Comparison of ENCODE assay signal across 20 mouse cellular contexts in genomic region chr16:35624877-35625276, GRCm38 (mm10).
DNase-seq lines count a peak whose midpoint lies in the region; ATAC-seq lines count a peak whose summit lies in the region.
"Had no signal": no experiment of that assay in that cellular context is flagged by ENCODE, and none has a peak within 500 bp of the region (broad histone marks: within the 10 kb centered on the region; RNA-seq: fewer than 3 reads in every experiment).

No protein-coding gene starts in this region.

- H3K4me3 ChIP-seq in hindbrain, embryonic 12.5 days: no peak overlapping the region
- H3K4me3 ChIP-seq in hindbrain, embryonic 11.5 days (ENCODE audit: low read depth, low read length): no peak overlapping the region
- H3K4me3 ChIP-seq in forebrain, embryonic 16.5 days (replicated peaks; ENCODE audit: low read length): no peak overlapping the region
- no peak overlapping the region for H3K4me3 ChIP-seq in midbrain, embryonic 12.5 days
- H3K4me3 ChIP-seq in neural tube, embryonic 14.5 days (ENCODE audit: low read depth, low read length): no peak overlapping the region
- H3K4me3 ChIP-seq: embryonic facial prominence, embryonic 12.5 days; erythroblast, embryonic 14.5 days; megakaryocyte, embryonic 14.5 days had no signal

- intact Hi-C loops in heart, postnatal 25 days (cut with DNase I): loop anchor here (5.0 kb wide), 1 partner anchor 513 kb away; no protein-coding TSS in a partner anchor

- 51% methylated on average over 6 of the region's 6 CpGs for WGBS in hindbrain, embryonic 12.5 days
- 58% methylated on average over 6 of the region's 6 CpGs for WGBS in hindbrain, embryonic 11.5 days
- WGBS in forebrain, embryonic 16.5 days: 43% methylated on average over 6 of the region's 6 CpGs
- 49% methylated on average over 6 of the region's 6 CpGs for WGBS in midbrain, embryonic 12.5 days
- WGBS in neural tube, embryonic 14.5 days: 49% methylated on average over 6 of the region's 6 CpGs

- no peaks in the 10 kb centered on the region for H3K36me3 ChIP-seq in hindbrain, embryonic 12.5 days
- H3K36me3 ChIP-seq in hindbrain, embryonic 11.5 days (ENCODE audit: control insufficient read depth, insufficient read depth, low read length): no peaks in the 10 kb centered on the region
- no peaks in the 10 kb centered on the region for H3K36me3 ChIP-seq in forebrain, embryonic 16.5 days (ENCODE audit: control insufficient read depth, insufficient read depth)
- peaks cover 27% of the 10 kb centered on the region for H3K36me3 ChIP-seq in midbrain, embryonic 12.5 days
- no peaks in the 10 kb centered on the region for H3K36me3 ChIP-seq in neural tube, embryonic 14.5 days (ENCODE audit: control insufficient read depth, insufficient read depth, low read length)
- H3K36me3 ChIP-seq: embryonic facial prominence, embryonic 12.5 days; G1E had no signal

- no peak overlapping the region for H3K9ac ChIP-seq in hindbrain, embryonic 12.5 days
- H3K9ac ChIP-seq in hindbrain, embryonic 11.5 days (ENCODE audit: low read depth, low read length): no peak overlapping the region
- H3K9ac ChIP-seq in forebrain, embryonic 16.5 days (replicated peaks; ENCODE audit: low read depth, low read length): no peak overlapping the region
- no peak overlapping the region for H3K9ac ChIP-seq in midbrain, embryonic 12.5 days (replicated peaks)
- no peak overlapping the region for H3K9ac ChIP-seq in neural tube, embryonic 14.5 days (replicated peaks; ENCODE audit: low read depth, low read length)
- H3K9ac ChIP-seq: embryonic facial prominence, embryonic 12.5 days had no signal

- peaks cover 20% of the 10 kb centered on the region for H3K4me1 ChIP-seq in hindbrain, embryonic 12.5 days
- H3K4me1 ChIP-seq in hindbrain, embryonic 11.5 days (replicated peaks; ENCODE audit: control insufficient read depth, insufficient read depth, low read length): no peaks in the 10 kb centered on the region; the same call in 1 of the 2 replicates
- H3K4me1 ChIP-seq in forebrain, embryonic 16.5 days (replicated peaks; ENCODE audit: control insufficient read depth, insufficient read depth, low read length): peaks cover 20% of the 10 kb centered on the region
- H3K4me1 ChIP-seq in midbrain, embryonic 12.5 days: peaks cover 29% of the 10 kb centered on the region
- H3K4me1 ChIP-seq in neural tube, embryonic 14.5 days (ENCODE audit: control insufficient read depth, insufficient read depth, low read length): peaks cover 3% of the 10 kb centered on the region; the same call in 1 of the 2 replicates
- H3K4me1 ChIP-seq: megakaryocyte, embryonic 14.5 days had no signal

- 0 out of 2 replicates have a peak, but pooled peaks have one; percentile 13 for ATAC-seq in hindbrain, embryonic 12.5 days (ENCODE audit: low FRiP score)
- no peak for ATAC-seq in hindbrain, embryonic 11.5 days (ENCODE audit: low FRiP score)
- peak; percentile 23 for ATAC-seq in forebrain, embryonic 16.5 days
- no peak for ATAC-seq in midbrain, embryonic 12.5 days (ENCODE audit: low FRiP score, low read depth)
- peak; percentile 45; the same call in 1 of the 2 replicates for ATAC-seq in neural tube, embryonic 14.5 days (ENCODE audit: low read depth)
- no peak for ATAC-seq in inflammation-experienced regulatory T-cells, adult 6 months
- ATAC-seq: activated CD4-positive, CD25-positive, alpha-beta regulatory T cell, adult 4 months; intestine, postnatal 0 days had no signal

- H3K27me3 ChIP-seq in hindbrain, embryonic 12.5 days: no peaks in the 10 kb centered on the region
- no peaks in the 10 kb centered on the region for H3K27me3 ChIP-seq in hindbrain, embryonic 11.5 days (ENCODE audit: control insufficient read depth, insufficient read depth, low read length)
- H3K27me3 ChIP-seq in forebrain, embryonic 16.5 days (replicated peaks; ENCODE audit: control insufficient read depth, insufficient read depth, low read length): no peaks in the 10 kb centered on the region
- H3K27me3 ChIP-seq in midbrain, embryonic 12.5 days: no peaks in the 10 kb centered on the region
- H3K27me3 ChIP-seq in neural tube, embryonic 14.5 days (ENCODE audit: control insufficient read depth, insufficient read depth, low read length): no peaks in the 10 kb centered on the region
- H3K27me3 ChIP-seq: embryonic facial prominence, embryonic 12.5 days had no signal

- H3K4me2 ChIP-seq in hindbrain, embryonic 12.5 days (replicated peaks): no peak overlapping the region
- H3K4me2 ChIP-seq in hindbrain, embryonic 11.5 days (replicated peaks; ENCODE audit: low read depth, low read length): no peak overlapping the region
- H3K4me2 ChIP-seq in forebrain, embryonic 16.5 days (ENCODE audit: low read length): no peak overlapping the region
- H3K4me2 ChIP-seq in midbrain, embryonic 12.5 days (replicated peaks): no peak overlapping the region
- H3K4me2 ChIP-seq in neural tube, embryonic 14.5 days (ENCODE audit: low read depth, low read length): no peak overlapping the region
- H3K4me2 ChIP-seq: embryonic facial prominence, embryonic 12.5 days; liver, embryonic 11.5 days had no signal

- peak overlapping the region; percentile 57 for H3K27ac ChIP-seq in hindbrain, embryonic 12.5 days
- no peak overlapping the region for H3K27ac ChIP-seq in hindbrain, embryonic 11.5 days (ENCODE audit: low read depth, low read length)
- peak overlapping the region; percentile 64 for H3K27ac ChIP-seq in forebrain, embryonic 16.5 days (ENCODE audit: low read length)
- H3K27ac ChIP-seq in midbrain, embryonic 12.5 days (replicated peaks): peak overlapping the region; percentile 35; the same call in 1 of the 2 replicates
- peak overlapping the region; percentile 60 for H3K27ac ChIP-seq in neural tube, embryonic 14.5 days (ENCODE audit: low read depth, low read length)
- H3K27ac ChIP-seq: embryonic facial prominence, embryonic 12.5 days; stomach, postnatal 0 days had no signal

- H3K9me3 ChIP-seq in hindbrain, embryonic 12.5 days (replicated peaks): no peaks in the 10 kb centered on the region
- H3K9me3 ChIP-seq in hindbrain, embryonic 11.5 days (ENCODE audit: control insufficient read depth, low read length): no peaks in the 10 kb centered on the region
- no peaks in the 10 kb centered on the region for H3K9me3 ChIP-seq in forebrain, embryonic 16.5 days (ENCODE audit: control insufficient read depth, low read length)
- no peaks in the 10 kb centered on the region for H3K9me3 ChIP-seq in midbrain, embryonic 12.5 days
- H3K9me3 ChIP-seq in neural tube, embryonic 14.5 days (ENCODE audit: control insufficient read depth, low read length): no peaks in the 10 kb centered on the region
- H3K9me3 ChIP-seq: embryonic facial prominence, embryonic 12.5 days; G1E; megakaryocyte, embryonic 14.5 days had no signal

- no peak for DNase-seq in hindbrain, embryonic 11.5 days (ENCODE audit: low spot score)
- DNase-seq in heart, postnatal 25 days (ENCODE audit: low spot score): no peak
- DNase-seq: gastrocnemius, postnatal 10 days; heart, adult 11 months; heart, postnatal 4 days; lung, adult 18-20 months; right cerebral cortex, adult 18-20 months had no signal

Comparison
In these comparisons a context has a peak if more than half of its experiments do, and no peak if none do; other contexts are left out.
1. ATAC-seq: peak in hindbrain, embryonic 12.5 days (single experiment), forebrain, embryonic 16.5 days (single experiment) and neural tube, embryonic 14.5 days (single experiment); none in hindbrain, embryonic 11.5 days (single experiment), midbrain, embryonic 12.5 days (single experiment) and inflammation-experienced regulatory T-cells, adult 6 months (single experiment).